Mouse (Mus musculus) liver, embryonic 14.5 days (tissue): ENCODE data around the gene Gtf3c1.

Experiments used
- CTCF ChIP-seq: IDR thresholded peaks from 2 replicates; pipeline ENCODE4 v1.5.1; 2016; ENCODE audit warnings: antibody characterized with exemption, low read depth, control low read depth
- EP300 ChIP-seq: IDR thresholded peaks from 2 replicates; pipeline ENCODE4 v1.6.1; 2016; ENCODE audit warnings: antibody characterized with exemption, low read depth

DNA sequence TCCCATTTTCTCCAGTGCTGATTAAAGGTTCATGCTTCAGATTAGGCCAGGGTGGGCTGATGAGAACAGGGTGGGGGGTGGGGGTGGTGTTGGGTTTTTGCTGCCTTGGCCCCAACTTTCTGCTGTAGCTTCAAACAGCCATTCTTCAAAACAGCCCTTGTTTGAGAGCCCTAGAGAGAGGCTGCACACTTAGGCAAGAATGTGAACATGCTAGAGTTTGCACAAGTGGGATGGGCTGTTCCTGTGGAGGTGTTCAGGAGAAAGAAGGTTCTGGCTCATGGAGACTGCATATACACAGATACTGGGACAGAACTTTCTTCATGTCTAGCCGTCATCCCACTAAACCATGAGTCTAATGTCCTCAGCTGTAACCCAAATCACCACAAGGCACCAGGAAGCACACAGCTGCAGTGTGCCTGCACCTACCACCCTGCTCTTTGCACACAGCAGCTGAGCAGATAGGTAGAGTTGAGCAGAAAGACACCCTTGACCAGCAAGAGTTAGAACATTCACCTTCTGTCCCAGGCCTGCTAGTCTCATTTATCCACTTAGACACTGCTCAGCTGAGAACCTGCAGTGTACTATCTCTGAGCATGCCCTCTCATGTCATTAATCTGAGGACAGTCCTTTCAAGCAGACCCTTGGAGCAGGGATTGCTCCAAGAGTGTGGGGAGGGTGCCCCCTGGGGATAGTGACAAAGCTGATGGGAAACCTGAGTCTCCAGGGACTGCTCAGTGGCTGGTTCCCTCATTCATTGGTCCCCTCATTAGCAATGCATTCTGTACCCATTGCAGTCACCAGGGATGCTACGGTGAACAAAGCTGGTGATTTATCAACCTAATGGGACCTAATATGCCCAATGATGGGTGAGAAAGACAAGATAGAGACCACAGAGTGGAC is 101.1 kb downstream of the Gtf3c1 start:
- TF ChIP-seq CTCF (no peak), EP300 (no peak)
